Mouse (Mus musculus) sigmoid colon, adult 10 weeks (tissue): ENCODE results near the gene Sec23a. TPM values are rescaled to one million over a fixed set of nuclear protein-coding genes. Genes with fewer than 3 reads are reported as not detected.

Source experiments
- polyA plus RNA-seq: library from polyadenylated mRNA; stranded (reverse); fragments of 350-450 nt; fragmentation: Illumina TruSeq; extraction: RNeasy Lipid Tissue Mini Kit (QIAGEN cat#74804); gene quantifications from one replicate; pipeline ENCODE4 v1.2.3, GENCODE M21; 2014; ENCODE audit warnings: low read depth, low replicate concordance

Sec23a gene
- polyA plus RNA-seq = 105 TPM

DNA sequence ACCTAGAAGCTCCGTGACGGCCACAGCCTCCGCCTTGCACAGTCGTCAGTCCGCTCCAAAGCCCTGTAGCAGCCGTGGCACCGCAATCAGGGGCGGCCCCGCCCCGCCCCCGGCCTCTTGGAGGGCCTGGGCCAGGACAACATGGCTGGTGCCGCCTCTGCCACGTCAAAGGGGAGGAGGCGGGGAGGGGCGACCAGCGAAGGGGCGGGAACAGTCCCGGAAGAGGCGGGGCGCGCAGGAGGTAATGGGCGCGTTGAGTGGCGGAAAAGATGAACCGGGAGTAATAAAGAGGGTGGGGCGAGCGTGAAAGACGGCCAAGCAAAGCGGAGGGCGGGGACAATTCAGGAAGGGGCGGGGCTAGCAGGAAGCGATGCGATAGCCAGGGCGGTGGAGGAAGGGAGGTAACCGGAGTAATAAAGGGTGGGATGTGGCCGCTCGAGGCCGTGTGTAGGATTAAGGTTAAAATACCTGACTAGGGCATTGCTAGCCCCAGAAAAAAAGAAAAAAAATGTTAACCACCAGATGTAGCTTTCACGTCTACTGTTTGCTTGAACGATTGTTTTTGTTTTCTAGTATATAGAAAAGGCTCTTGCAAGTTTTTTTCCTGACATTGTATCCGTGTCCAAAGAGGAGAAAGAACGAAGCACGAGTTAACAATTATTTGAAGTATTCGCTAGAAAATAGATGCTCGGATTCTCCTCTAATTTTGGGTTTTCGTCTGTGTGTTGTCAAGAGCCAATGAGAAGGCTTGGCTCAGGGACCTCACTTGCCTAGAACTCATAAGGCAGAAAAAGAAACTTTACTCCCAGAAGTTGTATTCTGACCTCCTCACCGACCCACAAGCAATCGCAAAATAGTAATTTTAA, at the start of gene Sec23a:
Gene Sec23a, minus strand, starts transcription at position 174 of the 866 bp plus-strand sequence.

DNA sequence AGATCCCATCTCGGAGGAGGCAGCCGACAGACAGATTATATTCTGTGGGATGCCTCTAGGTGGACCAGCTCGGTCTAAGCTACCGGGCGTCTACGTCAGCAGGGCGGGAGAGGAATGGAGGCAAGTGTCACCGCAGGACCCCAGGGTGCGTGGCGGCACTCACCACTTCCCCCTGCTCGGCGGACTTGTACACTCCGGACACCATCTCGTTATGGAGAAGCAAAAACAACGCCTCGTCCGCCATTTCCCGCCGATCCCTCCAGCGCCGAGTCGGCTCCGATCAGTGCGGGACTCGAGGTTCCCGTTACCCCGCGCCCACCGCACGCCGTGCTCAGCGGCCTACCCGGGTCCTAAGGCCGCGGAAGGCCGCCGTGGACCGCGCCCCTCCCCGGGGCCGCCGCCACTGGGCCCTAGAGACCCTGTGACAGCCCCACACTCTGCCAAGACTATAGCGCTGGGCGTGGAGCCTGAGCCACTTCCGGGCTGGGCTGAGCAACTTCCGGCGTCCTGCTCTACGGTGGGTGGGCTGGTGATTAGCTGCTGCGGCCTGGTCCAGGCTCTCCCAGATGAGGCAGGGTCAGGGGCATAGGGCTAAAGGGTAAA, 49.3 kb upstream of the Sec23a start, which contains the start of gene Trappc6b:
Gene Trappc6b, minus strand, starts transcription at position 480 of the 603 bp plus-strand sequence.

DNA sequence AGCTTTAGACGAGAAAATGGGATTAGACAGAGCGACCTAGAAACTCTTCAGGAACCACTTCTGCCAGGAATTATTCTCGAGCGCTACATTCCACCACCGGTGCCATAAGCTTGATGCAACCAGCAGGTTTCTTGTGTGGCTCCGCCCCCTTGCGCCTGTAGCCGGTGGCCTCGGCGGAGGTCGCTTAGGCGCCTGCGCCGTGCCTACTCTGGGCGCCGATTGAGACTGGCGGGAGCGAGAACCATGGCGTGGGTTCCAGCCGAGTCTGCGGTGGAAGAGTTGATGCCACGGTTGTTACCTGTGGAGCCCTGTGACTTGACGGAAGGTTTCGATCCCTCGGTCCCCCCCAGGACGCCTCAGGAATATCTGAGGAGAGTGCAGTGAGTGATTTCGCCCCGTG, 1.4 kb upstream of the Sec23a start, which contains the start of gene Gemin2:
Gene Gemin2, plus strand, starts transcription at position 160 of the 400 bp plus-strand sequence.

Other genes with a start within 250 kb of the Sec23a start
- 20.3 TPM for gene Gemin2, start 1.4 kb upstream of the Sec23a start, polyA plus RNA-seq
- 343 TPM for gene Trappc6b, start 49.5 kb upstream of the Sec23a start, polyA plus RNA-seq
- 180 TPM for gene Pnn, start 54.9 kb upstream of the Sec23a start, polyA plus RNA-seq
- 386 TPM for gene Mia2, start 83.8 kb upstream of the Sec23a start, polyA plus RNA-seq
- 56.2 TPM for gene Fbxo33, start 207.7 kb upstream of the Sec23a start, polyA plus RNA-seq